Mouse (Mus musculus) cerebellum, postnatal 10 days (tissue): ENCODE measurements around the gene Pank1.

Experiments used
- DNase-seq, 2 experiments: peaks; one replicate each; pipeline ENCODE4 v3.0.0; 2021; ENCODE audit warnings: mixed read lengths in 2 of 2

Gene Pank1

DNA sequence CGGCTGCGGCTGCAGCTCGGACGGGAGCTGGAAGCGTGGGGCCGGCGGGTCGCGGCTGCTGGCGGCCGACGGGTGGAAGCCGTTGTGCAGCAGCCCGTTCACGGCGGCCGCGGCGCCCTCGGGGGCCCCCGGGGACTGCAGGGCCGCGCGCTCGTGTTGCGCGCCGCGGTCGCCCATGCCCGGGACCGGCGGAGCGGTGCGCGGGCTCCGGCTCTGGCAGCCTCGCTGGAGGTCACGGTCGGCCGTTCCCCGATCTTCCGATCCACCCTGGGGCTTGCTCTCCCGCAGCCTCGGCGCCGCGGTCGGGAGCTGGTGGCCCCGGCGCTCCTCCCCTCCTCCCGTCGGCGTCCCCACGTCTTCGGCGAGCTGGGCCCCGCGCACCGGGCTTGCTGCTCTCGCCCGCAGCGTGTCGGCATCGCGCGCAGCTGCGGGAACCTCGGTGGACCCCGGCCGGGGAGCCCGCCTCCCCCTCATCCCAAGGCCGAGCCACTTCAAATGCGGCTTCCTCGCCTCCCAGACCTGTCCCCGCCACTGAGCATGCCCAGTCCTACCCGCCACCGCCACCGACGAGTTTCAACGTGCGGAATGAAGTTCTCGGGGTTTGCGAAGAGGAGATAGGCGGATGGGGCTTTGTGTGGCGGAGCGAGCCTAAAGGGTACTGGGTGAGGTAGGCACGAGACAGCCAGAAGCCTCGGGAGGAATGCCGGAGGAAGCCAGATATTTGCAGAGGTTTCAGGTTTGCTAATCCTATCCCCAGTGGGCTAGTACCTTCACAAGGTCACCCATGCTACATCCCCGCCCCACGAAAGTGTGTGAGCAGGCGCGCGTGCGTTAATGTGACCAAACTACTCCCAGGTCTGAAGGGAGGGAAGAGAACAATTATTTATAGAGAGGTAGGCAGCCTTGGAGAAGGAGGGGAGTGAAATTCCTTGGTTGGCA lies at the start of gene Pank1:
Gene Pank1, minus strand, starts transcription at position 853 of the 939 bp plus-strand sequence.
- peak; percentile 83 to 86 for DNase-seq

DNA sequence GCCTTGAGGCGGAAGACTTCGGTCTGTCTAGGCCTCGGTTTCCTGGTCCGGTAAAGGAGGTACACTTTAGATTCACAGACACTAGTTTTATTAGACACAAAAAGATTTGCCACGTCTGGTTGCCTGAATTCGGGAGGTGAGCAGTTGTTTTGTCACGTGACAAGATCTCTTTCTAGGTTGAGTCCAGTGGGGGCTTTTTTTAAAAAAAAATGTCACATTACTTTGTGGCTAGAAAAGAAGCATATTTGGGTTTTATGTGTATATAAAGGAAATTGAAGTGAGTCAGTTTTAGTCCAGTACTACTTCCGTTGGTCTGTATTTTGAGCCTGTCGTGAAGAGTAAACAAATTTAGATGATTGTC lies 43.3 kb upstream of the Pank1 start:
- no peak for DNase-seq

DNA sequence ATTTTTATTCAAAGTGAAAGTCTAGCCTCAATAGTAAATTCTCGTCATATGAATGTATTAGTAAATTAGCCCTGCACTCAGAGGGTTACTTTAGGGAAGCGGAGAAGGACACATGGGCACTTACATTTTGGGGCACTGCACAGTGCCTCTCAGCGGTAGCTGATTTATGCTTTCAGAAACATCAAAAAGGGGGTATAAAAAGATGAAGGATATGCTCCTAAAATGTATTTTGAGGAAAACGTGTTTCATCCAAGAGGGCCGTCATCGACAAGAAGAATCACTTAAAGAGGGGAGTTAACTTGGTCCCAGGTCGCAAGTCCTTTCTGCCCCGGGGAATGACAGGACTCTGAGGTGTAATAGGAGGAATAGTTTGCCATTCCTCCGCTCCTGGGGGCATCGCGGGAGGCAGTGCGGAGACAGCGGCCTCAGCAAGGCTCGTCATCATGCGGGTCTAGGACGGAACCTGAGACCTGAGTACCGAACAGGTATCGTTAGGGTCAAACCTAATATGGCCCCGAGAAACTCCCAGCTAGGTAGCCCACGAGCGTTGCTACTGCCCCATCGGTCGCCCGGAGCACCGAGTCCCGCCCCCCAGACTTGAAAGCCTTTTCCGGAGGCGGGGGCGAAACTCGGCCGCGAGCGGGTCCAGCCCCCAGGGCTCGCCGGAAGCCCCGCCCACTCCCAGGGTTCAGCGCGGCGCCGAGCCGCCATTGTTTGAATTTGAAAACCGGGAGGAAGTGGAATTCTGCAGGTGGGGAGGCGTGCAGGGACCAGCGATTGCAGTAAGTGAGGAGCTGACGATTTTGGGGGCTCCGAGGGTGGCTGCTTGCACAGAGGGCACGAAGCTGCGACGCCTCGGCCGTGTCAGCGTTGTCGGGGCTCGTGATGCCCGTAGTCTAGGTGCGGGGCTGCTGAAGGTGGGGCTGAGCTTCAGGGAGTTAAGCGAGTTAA lies 42.7 kb upstream of the Pank1 start, which contains the start of gene Kif20b:
Gene Kif20b, plus strand, starts transcription at position 710 of the 951 bp plus-strand sequence.
- DNase-seq = peak; percentile 95 to 96

DNA sequence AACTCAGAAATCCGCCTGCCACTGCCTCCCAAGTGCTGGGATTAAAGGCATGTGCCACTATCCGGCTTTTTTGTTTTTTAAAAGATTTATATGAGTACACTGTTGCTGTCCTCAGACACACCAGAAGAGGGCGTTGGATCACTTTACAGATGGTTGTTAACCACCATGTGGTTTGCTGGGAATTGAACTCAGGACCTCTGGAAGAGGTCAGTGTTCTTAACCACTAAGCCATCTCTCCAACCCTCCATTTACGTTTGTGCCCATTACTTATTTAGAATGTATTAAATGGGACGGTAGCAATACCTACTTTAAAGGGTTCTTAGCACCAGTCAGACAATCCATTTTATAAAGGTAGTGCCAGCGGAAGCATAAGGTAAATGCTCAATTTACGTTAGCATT lies 42.0 kb upstream of the Pank1 start:
- DNase-seq = peak; percentile 22 to 26

DNA sequence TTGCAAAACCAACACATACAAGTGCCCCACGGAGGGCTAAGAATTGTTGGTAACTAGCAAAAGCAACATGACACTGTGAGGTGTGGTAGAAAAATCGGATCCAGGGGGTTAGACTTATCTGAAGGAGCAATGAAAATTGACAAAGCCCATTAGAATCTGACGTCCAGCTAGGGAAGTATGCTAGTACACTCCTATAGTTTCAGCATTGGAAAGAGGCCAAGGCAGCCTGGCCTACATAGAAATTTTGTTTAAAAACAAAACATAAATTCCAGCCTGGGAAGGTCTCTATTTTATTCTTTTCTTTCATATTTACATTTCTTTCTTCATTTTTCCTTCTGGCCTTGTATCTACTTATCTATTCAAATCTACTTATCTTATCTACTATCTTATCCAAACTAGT lies 41.3 kb upstream of the Pank1 start:
- DNase-seq = no peak

DNA sequence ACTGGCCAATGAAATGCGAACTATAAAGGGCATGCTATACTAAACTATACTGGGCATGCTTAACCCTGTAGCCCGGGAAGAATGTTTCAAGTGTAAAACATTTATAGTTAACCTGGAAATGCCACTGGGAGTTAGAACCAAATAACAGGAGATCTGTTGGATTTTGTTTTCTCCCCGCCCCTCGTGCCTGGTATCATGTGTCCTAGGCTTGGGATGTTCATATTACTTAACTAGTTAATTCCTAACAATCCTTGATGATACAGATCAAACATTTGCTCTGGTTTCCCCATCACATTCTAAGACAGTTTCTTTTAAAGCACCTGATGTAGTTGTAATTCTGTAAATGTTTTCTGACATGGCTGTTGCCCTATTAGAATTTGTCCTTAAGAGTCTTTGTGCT lies 40.8 kb upstream of the Pank1 start:
- DNase-seq = no peak

DNA sequence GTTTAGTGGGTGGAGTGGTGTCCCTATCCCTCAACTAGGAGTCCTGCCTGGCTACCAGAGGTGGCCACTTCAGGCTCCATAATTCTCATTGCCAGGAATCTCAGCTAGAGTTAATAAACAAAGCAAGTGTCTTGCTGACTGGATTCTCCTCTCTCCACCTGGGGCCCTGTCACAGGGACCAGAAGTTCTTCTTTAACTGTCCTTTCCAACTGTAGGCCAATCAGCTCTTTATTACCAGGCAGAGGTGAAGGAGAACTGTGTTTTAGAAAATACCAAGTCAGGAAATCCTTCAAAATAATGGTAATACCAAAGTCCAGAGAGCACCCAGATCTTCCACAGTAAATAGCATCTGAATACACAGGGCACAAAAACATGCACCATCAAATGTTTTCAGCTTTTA lies 33.1 kb upstream of the Pank1 start:
- DNase-seq = no peak

DNA sequence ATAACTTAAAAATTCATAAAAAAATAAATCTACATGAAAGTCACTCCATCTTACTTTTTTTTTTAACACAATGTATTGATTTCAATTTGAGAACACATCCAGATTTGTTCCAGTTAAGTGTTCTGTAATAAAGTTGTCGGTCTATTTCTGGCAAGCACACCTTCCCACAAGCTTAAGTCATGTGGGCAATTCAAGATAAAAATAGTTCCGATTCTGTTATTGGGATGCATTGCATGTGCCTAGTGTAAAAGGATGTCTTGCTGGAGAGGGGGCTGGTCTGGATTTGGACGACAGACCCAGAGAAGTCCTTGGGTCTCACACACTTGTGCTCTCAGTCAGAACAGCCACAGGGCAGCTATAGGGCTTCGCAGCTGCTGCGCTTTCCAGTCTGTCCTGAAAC lies 27.5 kb upstream of the Pank1 start:
- no peak for DNase-seq

DNA sequence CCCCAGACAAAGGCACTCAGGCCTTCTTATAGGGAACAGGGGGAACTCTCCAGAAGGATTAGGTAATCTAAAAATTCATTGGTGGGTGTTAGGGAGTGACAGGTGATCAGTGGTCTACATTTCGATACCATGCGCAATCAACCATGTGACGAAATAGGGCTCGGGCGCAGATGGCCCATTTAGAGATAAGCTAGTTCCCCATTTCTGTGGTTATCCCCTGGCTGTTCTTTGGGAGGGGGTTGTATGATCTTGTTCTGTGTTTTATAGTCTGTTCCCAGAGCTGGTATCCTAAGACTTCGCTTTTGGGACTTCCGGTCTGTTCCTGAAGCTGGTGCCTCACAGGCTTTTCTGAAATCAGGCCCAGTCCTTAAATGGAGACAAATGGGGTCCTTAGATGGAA lies 26.2 kb upstream of the Pank1 start:
- no peak for DNase-seq

DNA sequence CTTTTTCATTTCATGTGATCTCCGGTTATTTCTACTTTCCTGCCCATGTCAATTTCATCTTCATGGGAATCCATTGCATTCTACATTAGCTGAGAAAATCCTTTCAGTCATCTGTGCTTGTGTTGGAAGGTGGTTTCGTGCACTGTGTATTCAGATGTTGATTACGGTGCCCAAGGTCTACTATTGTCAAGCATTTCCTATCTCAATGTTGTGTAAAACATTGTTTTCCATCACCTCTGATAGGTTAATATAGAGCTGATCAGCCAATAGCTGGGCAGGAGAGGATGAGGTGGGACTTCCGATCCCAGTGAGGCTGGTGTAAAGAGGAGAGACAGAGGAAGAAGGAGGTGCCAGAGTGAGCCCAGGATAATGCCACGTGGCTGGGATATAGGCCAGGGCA lies 24.8 kb upstream of the Pank1 start:
- DNase-seq = no peak

DNA sequence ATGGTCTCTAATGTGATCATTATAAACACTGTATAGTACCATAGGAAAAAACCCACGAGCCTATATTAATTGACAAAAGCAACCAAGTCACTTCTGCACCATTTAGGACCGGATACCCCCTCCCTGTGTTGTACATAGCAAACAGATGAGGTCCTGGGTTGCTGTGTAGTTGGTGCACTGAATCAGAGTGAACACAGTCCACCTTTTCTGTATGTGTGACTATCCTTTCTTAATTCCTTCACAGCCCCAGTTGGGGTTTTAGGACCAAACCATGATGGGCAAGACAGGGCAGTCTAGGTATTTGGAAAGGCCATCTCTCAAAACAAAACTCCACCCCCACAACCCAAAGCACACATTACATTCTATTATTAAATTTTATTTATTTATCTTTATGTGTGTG lies 22.5 kb upstream of the Pank1 start:
- DNase-seq = no peak

DNA sequence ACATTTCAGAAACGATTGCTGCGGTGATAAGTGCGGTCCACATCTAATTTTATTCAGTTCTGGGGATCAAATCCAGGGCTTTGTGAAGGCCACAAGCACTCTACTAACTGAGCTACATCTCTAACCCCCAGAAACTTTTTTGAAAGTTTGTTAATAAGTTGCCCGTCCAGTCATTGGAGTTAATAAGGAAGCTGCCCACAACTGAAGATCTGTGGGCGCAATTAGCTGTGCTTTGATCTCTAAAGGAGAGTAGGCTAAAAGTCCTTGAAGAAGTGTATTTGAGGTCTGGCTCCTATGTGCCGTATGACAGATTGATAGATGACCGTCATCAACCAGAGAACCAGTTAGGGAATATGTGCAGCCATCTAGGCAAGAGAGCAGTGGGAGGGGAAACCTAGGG lies 22.0 kb upstream of the Pank1 start:
- no peak for DNase-seq

DNA sequence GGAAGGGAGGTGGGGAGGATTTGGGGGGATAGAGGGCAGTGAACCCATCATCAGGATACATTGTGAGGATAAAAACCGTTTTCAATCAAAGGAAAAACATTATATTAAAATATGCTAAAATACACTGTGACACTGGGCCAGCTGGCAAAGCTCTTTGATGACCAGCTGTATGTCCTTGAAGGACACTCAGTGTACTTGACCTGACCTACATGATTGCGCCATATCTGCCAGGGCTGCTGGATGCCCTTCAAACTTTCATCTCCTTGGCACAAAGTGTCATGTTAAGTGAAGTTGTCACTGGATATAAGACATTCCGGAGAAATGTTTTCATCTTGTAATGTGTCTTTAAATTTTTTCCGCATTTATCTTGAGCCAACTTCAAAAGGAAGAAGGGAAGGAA lies 19.7 kb upstream of the Pank1 start:
- DNase-seq = no peak

DNA sequence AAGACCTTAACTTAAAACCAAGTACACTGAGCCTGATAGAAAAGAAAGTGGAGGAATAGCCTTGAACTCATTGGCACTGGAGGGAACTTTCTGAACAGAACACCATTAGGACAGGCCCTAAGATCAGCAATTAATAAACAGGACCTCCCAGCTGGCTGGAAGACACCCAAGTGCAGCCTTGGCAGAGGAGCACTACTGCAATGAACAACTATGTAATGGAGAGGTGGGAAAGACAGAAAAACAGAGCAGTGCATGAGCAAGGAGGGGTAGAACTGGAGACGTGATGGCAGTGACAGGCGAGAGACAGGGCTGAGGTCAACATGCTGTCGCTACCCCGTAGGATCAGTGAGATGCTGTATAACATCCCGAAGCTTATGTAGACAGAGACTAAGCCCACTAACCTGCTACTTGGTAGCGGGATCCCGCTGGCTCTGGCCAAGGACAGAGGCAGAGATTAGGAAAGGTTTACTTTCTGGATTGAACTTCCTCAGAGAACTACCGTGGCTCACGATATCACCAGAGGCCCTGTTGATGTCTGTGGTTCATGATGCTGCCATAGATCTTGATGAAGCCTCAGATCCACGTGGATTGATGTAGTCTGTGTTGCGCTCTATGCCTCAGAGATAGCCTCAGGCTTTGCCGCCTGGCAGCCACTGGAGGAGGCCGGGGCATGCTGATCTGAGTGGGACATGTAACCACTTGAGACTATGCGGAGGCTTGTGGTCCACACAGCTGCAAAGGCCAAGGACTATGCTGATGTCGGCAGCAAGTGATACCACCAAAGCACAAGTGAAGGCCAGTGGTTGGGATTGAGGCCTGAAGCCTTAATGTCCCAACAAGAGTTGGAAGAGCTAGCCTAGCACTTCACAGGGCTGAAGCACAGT lies 18.1 kb upstream of the Pank1 start:
- no peak for DNase-seq

DNA sequence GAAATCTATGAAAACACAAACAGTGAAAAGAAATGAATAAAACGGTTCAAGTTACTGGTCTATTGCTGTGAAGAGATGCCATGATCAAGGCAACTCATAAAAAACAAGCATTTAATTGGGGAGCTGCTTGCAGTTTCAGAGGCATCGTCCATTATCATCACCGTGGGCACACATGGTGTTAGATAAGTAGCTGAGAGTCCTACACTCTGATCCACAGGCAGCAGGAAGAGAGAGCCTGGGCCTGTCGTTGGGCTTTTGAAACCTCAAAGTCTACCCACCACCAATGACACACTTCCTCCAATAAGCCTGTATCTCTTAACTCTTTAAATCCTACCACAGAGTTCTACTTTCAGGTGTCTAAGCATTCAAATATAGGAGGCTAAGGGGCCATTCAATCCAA lies 15.8 kb upstream of the Pank1 start:
- DNase-seq = no peak

DNA sequence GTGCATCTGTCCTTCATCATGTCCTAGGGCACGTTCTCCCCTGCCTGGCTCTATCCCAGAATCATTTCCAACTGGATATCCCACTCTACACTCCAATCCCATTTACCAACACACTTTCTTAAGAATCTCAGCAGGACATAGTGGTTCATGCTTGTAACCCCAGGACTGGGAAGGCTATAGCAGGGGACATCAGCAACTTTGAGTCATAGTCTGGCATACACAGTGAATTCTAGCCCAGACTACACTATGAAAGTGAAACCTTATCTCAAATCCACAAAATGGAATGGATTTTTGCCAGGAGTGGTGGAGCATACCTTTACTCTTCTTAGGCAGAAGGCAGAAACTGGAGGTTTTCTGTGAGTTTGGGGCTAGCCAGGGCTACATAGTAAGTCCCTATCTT lies 12.3 kb upstream of the Pank1 start:
- no peak for DNase-seq

DNA sequence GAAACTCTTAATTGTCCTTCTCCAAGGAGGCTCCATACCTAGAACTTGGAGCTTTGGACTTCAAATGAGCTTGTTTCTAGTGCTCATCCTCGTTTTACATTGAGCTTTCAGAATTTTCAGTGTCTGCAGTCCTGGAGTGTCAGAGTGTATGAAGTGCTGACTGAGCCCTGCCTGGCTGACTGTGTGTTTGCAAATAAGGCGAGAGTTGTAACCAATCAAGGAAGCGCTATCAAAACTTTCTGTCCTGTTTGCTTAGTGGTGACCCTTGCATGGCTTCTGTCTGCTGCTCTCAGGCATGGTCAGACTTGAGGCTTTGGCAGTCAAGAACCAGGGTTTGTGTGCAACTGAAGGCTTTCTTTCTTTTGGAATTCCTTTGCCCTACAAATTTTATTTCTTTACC lies 11.7 kb upstream of the Pank1 start:
- DNase-seq = no peak

DNA sequence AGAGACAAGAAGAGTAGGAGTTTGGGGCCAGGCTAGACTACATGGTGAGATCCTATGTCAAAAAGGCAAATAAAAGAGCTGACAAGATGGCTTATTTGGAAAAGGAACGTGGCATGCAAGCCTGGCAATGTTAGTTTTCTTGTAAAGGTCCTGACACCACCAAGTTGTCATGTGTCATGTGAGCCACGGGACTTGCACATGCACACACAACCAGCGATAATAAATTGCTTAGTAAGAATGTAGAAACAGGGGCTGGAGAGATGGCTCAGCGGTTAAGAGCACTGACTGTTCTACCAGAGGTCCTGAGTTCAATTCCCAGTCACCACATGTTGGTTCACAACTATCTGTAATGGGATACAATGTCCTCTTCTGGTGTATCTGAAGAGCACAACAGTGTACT lies 7.1 kb upstream of the Pank1 start:
- DNase-seq = no peak

DNA sequence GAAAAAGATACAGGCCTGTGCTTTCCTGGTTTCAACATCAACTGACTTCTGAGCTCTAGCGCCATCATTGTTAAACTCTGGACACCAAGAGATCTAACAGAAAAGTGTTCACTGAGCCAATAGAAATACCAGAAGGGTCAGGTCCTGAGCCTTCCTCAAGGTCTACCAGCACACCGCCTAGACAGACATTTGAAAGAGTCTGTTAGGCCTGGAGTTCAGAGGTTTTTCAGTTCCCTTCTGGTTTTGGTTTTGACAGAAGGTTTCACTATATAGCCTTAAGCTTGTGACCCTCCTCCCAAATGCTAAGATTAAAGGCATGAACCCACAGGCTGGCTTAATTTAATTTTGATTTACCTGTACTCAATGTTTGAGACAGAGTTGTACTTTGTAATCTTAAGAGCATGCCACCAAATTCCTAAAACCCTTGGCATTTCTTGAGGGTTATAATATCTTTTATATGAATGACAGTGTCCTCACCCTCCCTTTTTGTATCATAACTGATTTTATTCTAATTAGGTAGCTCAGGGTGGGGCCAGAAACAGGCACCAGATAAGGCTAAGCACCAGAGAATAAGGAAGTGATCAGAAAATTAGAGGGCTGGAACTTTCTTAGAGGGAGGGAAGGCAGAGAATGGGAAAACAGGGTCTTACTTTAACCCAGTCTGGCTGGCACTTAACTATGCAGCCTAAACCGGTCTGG lies 4.4 kb upstream of the Pank1 start:
- no peak for DNase-seq

DNA sequence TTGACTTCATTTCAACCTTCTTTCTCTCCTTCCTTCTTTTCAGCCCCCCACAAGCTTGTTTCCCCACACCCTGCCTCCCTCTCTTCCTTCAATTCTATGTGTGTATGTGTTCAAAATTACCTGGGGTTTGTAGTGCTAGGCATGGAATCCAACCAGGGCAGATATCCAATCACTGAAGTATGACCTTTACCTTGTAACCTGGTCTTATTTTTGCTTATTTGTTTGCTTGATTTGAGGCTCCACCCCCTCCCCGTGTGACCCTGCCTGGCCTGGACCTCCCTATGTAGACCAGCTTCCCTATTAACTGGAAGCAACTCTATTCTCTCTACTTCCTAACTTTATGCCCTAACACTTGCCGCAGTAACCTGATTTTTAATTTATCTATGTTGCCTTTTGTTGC lies 3.2 kb upstream of the Pank1 start:
- no peak for DNase-seq

DNA sequence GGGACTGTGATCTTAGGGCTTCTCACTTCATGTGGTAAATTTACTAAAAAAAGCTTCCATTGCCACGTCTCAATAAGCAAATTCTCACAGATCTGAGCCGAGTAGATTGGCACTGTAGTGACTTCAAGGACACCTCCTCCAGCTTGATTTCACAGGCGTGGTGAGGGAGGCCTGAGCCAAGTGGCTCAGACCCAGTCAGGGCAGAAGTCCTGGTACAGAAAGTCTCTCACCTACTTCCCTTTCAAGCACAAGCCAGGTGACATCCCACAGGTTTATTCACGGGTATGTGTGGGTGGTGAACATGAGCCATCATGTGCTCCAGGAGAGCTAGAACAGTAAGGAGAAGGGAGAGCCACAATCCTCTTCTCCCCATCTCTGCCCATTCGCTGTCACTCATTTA lies 1.9 kb upstream of the Pank1 start:
- no peak for DNase-seq

DNA sequence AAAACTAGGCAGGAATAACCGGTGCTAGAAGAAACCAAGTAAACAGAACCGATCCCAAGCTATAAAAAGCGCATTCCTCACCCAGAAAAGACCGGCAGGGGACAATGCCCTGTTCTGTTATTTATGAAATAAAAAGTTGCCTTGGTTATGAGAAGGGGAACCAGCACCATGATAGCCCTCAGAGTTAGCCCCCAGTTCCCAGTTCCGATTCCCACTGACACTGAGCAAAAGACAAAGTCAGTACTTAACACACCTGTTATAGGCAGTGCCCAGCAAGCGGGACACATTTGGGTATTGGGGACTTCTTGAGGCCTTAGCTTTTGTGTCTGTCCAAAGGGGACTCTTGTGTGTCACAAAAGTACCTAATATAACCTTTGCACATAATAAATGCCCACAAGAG lies 369 bp upstream of the Pank1 start:
- peak in 1 of 2 experiments; percentile 5 for DNase-seq
